Mouse (Mus musculus): Measurements from ENCODE around the gene Cby3.

Cby3 gene

GRCm38 (mm10) chr11:50389011-50389410 lies 34.7 kb downstream of the Cby3 start:
- DNase-seq (ENCODE audit: extremely low spot score), result no peak

DNA sequence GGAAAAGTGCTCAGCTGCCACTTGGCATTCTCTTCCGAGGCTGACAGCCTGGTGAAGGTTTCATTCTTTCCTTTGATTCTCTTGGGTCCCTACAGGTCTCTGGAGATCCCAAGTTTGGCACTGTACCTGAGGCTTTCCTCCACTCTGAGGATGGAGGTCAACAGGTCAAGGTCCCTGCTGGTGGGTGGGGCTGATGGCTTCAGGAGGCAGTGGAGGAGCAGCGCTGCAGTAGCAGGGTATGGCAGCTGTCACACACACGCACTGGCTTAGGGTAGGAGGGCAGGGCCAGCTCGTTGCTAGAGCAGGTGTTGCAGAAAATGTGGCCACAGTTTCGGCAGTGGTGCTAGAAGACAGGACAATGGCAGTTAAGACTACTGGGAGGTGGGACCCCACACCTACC lies 35.4 kb downstream of the Cby3 start:
- no peak for DNase-seq (ENCODE audit: extremely low spot score)

- no peak for DNase-seq (ENCODE audit: extremely low spot score)
Measured at GRCm38 (mm10) chr11:50391272-50391960, 37.2 kb downstream of the Cby3 start.

- no peak for DNase-seq (ENCODE audit: extremely low spot score)
Measured at GRCm38 (mm10) chr11:50393306-50393705, 39.0 kb downstream of the Cby3 start.

DNA sequence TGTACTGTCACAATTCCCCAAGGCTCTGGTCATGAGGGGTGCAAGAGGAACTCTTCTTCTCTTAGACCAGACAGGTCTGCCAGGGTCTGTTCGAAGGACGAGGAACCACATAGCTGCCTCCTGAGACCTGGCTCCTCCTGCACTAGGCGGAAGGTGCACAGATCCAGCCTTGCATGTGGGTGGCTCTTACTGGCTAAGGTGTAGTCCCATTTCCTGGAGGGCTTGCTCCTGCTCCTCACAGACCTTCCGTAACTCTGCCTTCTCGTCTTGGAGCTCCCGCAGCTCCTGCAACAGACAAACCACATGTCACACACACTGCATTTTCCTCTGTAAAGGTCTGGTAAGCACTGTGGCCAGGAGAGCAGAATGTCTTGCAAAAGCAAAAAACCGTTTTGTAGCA lies 40.5 kb downstream of the Cby3 start:
- no peak for DNase-seq (ENCODE audit: extremely low spot score)

- no peak for DNase-seq (ENCODE audit: extremely low spot score)
Measured at GRCm38 (mm10) chr11:50396766-50397307, 42.6 kb downstream of the Cby3 start.

- no peak for DNase-seq (ENCODE audit: extremely low spot score)
Measured at GRCm38 (mm10) chr11:50397316-50397715, 43.1 kb downstream of the Cby3 start.

DNA sequence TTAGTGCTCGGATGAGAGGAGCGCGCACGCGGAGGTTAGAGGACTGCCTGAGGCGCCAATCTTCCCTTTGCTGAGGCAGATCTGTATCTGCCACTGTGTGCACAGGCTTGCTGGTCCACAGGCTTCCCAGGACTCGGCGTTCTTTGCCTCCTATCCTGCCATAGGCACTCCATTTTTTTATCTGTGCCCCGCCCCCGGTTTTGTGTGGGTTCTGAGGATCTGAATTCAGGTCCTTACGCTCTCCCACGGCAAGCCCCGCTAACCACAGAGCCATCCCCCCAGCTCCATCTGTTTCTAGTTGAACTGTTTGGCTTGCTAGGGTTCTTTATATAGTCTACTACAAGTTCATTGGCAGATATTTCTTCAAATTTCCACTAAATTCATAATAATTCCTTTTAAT lies 44.5 kb downstream of the Cby3 start:
- no peak for DNase-seq (ENCODE audit: extremely low spot score)

- no peak for DNase-seq (ENCODE audit: extremely low spot score)
Measured at GRCm38 (mm10) chr11:50402481-50402880, 48.2 kb downstream of the Cby3 start.

- DNase-seq (ENCODE audit: extremely low spot score), result no peak
Measured at GRCm38 (mm10) chr11:50403367-50404014, 49.2 kb downstream of the Cby3 start.

DNA sequence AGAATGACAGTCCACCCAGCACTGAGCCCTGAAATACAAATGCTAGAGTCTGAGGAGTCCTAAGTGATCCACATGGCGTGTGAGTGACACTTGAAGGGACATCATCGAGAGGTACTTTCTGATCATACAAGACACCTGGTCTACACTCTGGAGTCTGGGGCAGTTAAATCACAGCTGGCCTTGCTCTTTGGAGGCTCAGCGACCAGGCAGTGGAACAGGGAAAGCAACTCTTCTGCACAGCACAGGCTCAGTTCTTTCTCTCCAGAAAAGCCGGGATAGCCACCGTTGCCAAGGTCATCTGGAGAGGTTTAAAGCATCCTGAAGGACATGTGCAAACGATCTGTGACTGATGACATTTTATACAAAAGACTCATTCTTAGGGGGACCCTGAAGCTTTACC lies 53.0 kb downstream of the Cby3 start:
- no peak for DNase-seq (ENCODE audit: extremely low spot score)

Data from embryo, embryonic 9.5 days (tissue).